Mouse (Mus musculus) kidney, embryonic 16.5 days (tissue): ENCODE results near the gene Aldh3b3. TPM values are rescaled to one million over a fixed set of nuclear protein-coding genes. Genes with fewer than 3 reads are reported as not detected.

Experiments
- ATAC-seq: fragments of 200-750 bp; cut with Nextera tagmentation; 2 replicates; pipeline ENCODE4 v1.8.0; 2017; ENCODE audit warnings: moderate TSS enrichment; ENCODE audit not compliant: low FRiP score, low TSS enrichment
- H3K27ac ChIP-seq: fragments of 300-500 bp; sonication (generic); 2 replicates; pipeline ENCODE4 v1.5.1; 2014; ENCODE audit warnings: low read length
- H3K27me3 ChIP-seq: fragments of 300-500 bp; sonication (generic); 2 replicates; pipeline ENCODE4 v1.6.1; 2014; ENCODE audit warnings: low read length, control low read depth, mixed read lengths; ENCODE audit not compliant: insufficient read depth
- H3K36me3 ChIP-seq: fragments of 300-500 bp; sonication (generic); 2 replicates; pipeline ENCODE4 v1.6.1; 2014; ENCODE audit warnings: low read length, control low read depth, mixed read lengths; ENCODE audit not compliant: insufficient read depth
- H3K4me1 ChIP-seq: fragments of 300-500 bp; sonication (generic); 2 replicates; pipeline ENCODE4 v1.6.1; 2014; ENCODE audit warnings: low read length, control low read depth, mixed read lengths; ENCODE audit not compliant: insufficient read depth
- H3K4me2 ChIP-seq: fragments of 300-500 bp; sonication (generic); replicated peaks from 2 replicates; pipeline ENCODE4 v1.6.1; 2014; ENCODE audit warnings: low read depth, low read length
- H3K4me3 ChIP-seq: fragments of 300-500 bp; sonication (generic); 2 replicates; pipeline ENCODE4 v1.5.1; 2014; ENCODE audit warnings: mild to moderate bottlenecking, low read length
- H3K9ac ChIP-seq: fragments of 300-500 bp; sonication (generic); replicated peaks from 2 replicates; pipeline ENCODE4 v1.6.1; 2014; ENCODE audit warnings: low read length
- H3K9me3 ChIP-seq: fragments of 300-500 bp; sonication (generic); 2 replicates; pipeline ENCODE4 v1.6.1; 2016; ENCODE audit warnings: low read length, control low read depth
- WGBS: fragments of 180-500 bp; shearing (Covaris S2); extraction: QIAGEN DNeasy Blood & Tissue Kit; methylation state at CpG from one replicate; pipeline ENCODE4 v1.1.7; 2014; 5-methylcytosine and 5-hydroxymethylcytosine counted together
- polyA plus RNA-seq: library from polyadenylated mRNA; unstranded; fragments of >200 nt; fragmentation: Nextera tagmentation; extraction: Ambion mirVana; gene quantifications from 2 replicates; pipeline ENCODE4 v1.2.1, GENCODE M21; 2015

The Aldh3b3 gene
- polyA plus RNA-seq, 1 experiment from 2014 or later: not detected

- Histone ChIP-seq H3K4me2 (no peak overlapping the region), H3K27me3 (no peaks in the 10 kb centered on the region), H3K9me3 (no peaks in the 10 kb centered on the region), H3K36me3 (no peaks in the 10 kb centered on the region), H3K9ac (no peak overlapping the region), H3K4me1 (peaks cover 14% of the 10 kb centered on the region), H3K4me3 (no peak overlapping the region), H3K27ac (peak overlapping the region; percentile 65; the same call in 1 of the 2 replicates)
- 70% methylated on average over 8 of the region's 8 CpGs for WGBS
- 0 out of 2 replicates have a peak, but pooled peaks have one; percentile 22 for ATAC-seq
Measured at GRCm38 (mm10) chr19:3924190-3924589, 34.3 kb upstream of the Aldh3b3 start.

GRCm38 (mm10) chr19:3924868-3925267 lies 33.6 kb upstream of the Aldh3b3 start:
- no peaks in the 10 kb centered on the region for H3K9me3 ChIP-seq
- H3K9ac ChIP-seq: no peak overlapping the region
- H3K4me3 ChIP-seq: no peak overlapping the region
- WGBS: 93% methylated on average over 7 of the region's 7 CpGs
- peaks cover 21% of the 10 kb centered on the region for H3K4me1 ChIP-seq
- no peaks in the 10 kb centered on the region for H3K36me3 ChIP-seq
- H3K27ac ChIP-seq: no peak overlapping the region
- no peak for ATAC-seq
- H3K4me2 ChIP-seq: no peak overlapping the region
- H3K27me3 ChIP-seq: no peaks in the 10 kb centered on the region

- Histone ChIP-seq H3K36me3 (no peaks in the 10 kb centered on the region), H3K4me1 (peaks cover 31% of the 10 kb centered on the region), H3K9me3 (no peaks in the 10 kb centered on the region), H3K4me3 (no peak overlapping the region), H3K27me3 (no peaks in the 10 kb centered on the region), H3K27ac (no peak overlapping the region), H3K4me2 (no peak overlapping the region), H3K9ac (no peak overlapping the region)
- WGBS: 82% methylated on average over 6 of the region's 6 CpGs
- ATAC-seq: no peak
Measured at GRCm38 (mm10) chr19:3925859-3926258, 32.6 kb upstream of the Aldh3b3 start.

- Histone ChIP-seq H3K9me3 (no peaks in the 10 kb centered on the region), H3K4me1 (peaks cover 33% of the 10 kb centered on the region), H3K9ac (no peak overlapping the region), H3K27ac (no peak overlapping the region), H3K36me3 (no peaks in the 10 kb centered on the region), H3K27me3 (no peaks in the 10 kb centered on the region), H3K4me3 (no peak overlapping the region), H3K4me2 (no peak overlapping the region)
- 52% methylated on average over 3 of the region's 3 CpGs for WGBS
- ATAC-seq: no peak
Measured at GRCm38 (mm10) chr19:3926279-3926678, 32.2 kb upstream of the Aldh3b3 start.

- Histone ChIP-seq H3K4me3 (no peak overlapping the region), H3K9ac (no peak overlapping the region), H3K27me3 (no peaks in the 10 kb centered on the region), H3K27ac (no peak overlapping the region), H3K36me3 (no peaks in the 10 kb centered on the region), H3K4me1 (peaks cover 33% of the 10 kb centered on the region), H3K9me3 (no peaks in the 10 kb centered on the region), H3K4me2 (no peak overlapping the region)
- whole genome bisulfite sequencing: 65% methylated on average over 6 of the region's 6 CpGs
- ATAC-seq: no peak
Measured at GRCm38 (mm10) chr19:3926685-3927084, 31.8 kb upstream of the Aldh3b3 start.

- no peak overlapping the region for H3K27ac ChIP-seq
- H3K4me3 ChIP-seq: no peak overlapping the region
- ATAC-seq: no peak
- 84% methylated on average over 4 of the region's 4 CpGs for WGBS
- H3K36me3 ChIP-seq: no peaks in the 10 kb centered on the region
- H3K27me3 ChIP-seq: no peaks in the 10 kb centered on the region
- peaks cover 33% of the 10 kb centered on the region for H3K4me1 ChIP-seq
- no peak overlapping the region for H3K9ac ChIP-seq
- H3K9me3 ChIP-seq: no peaks in the 10 kb centered on the region
- no peak overlapping the region for H3K4me2 ChIP-seq
Measured at GRCm38 (mm10) chr19:3927989-3928388, 30.5 kb upstream of the Aldh3b3 start.

GRCm38 (mm10) chr19:3928779-3929178 lies 29.7 kb upstream of the Aldh3b3 start:
- no peak overlapping the region for H3K9ac ChIP-seq
- H3K9me3 ChIP-seq: no peaks in the 10 kb centered on the region
- no peaks in the 10 kb centered on the region for H3K36me3 ChIP-seq
- no peak overlapping the region for H3K4me2 ChIP-seq
- H3K27me3 ChIP-seq: no peaks in the 10 kb centered on the region
- no peak overlapping the region for H3K4me3 ChIP-seq
- ATAC-seq: no peak
- peaks cover 26% of the 10 kb centered on the region for H3K4me1 ChIP-seq
- WGBS: 86% methylated on average over 4 of the region's 4 CpGs
- peak overlapping the region; percentile 80 for H3K27ac ChIP-seq

GRCm38 (mm10) chr19:3929211-3929941 lies 29.1 kb upstream of the Aldh3b3 start, which contains the start of gene Aldh3b1:
Gene Aldh3b1 (minus strand): TSS chr19:3929808.
- Histone ChIP-seq H3K9me3 (no peaks in the 10 kb centered on the region), H3K4me2 (no peak within 1 kb of the TSS), H3K9ac (0 out of 2 replicates have a peak within 1 kb of the TSS, but pooled peaks have one; percentile 32), H3K36me3 (no peaks in the 10 kb centered on the region), H3K27me3 (no peaks in the 10 kb centered on the region), H3K27ac (peak within 1 kb of the TSS; percentile 80), H3K4me3 (no peak within 1 kb of the TSS), H3K4me1 (peaks cover 21% of the 10 kb centered on the region)
- WGBS: 42% methylated on average over 12 of the region's 12 CpGs
- peak; percentile 67 for ATAC-seq

- Histone ChIP-seq H3K36me3 (no peaks in the 10 kb centered on the region), H3K9me3 (no peaks in the 10 kb centered on the region), H3K4me3 (no peak overlapping the region), H3K9ac (0 out of 2 replicates have a peak overlapping the region, but pooled peaks have one; percentile 32), H3K4me2 (no peak overlapping the region), H3K27ac (peak overlapping the region; percentile 80; the same call in 1 of the 2 replicates), H3K27me3 (no peaks in the 10 kb centered on the region), H3K4me1 (peaks cover 25% of the 10 kb centered on the region)
- WGBS: 49% methylated on average over 21 of the region's 21 CpGs
- ATAC-seq: no peak
Measured at GRCm38 (mm10) chr19:3930262-3931057, 28.0 kb upstream of the Aldh3b3 start.

GRCm38 (mm10) chr19:3931716-3932115 lies 26.7 kb upstream of the Aldh3b3 start:
- WGBS: 93% methylated on average over 9 of the region's 9 CpGs
- H3K27me3 ChIP-seq: no peaks in the 10 kb centered on the region
- no peak for ATAC-seq
- H3K4me3 ChIP-seq: no peak overlapping the region
- H3K4me2 ChIP-seq: no peak overlapping the region
- no peaks in the 10 kb centered on the region for H3K9me3 ChIP-seq
- H3K36me3 ChIP-seq: no peaks in the 10 kb centered on the region
- peaks cover 34% of the 10 kb centered on the region for H3K4me1 ChIP-seq
- no peak overlapping the region for H3K27ac ChIP-seq
- H3K9ac ChIP-seq: no peak overlapping the region
